Mouse (Mus musculus): ENCODE measurements around the gene Stx2.

Stx2 gene

GRCm38 (mm10) chr5:128952291-128953195 is 55.8 kb downstream of the Stx2 start:
- peak; percentile 69 for DNase-seq

GRCm38 (mm10) chr5:128951472-128951871 is 56.9 kb downstream of the Stx2 start:
- no peak for DNase-seq

- no peak for DNase-seq
Observed at GRCm38 (mm10) chr5:128947093-128947492, 61.3 kb downstream of the Stx2 start.

- no peak for DNase-seq
Observed at GRCm38 (mm10) chr5:128940436-128940835, 67.9 kb downstream of the Stx2 start.

- DNase-seq = peak; percentile 96
Observed at GRCm38 (mm10) chr5:128935359-128935899, 72.9 kb downstream of the Stx2 start.

All from heart, adult 11 months (tissue).